Mouse (Mus musculus) heart, postnatal 14 days (tissue): Measurements from ENCODE around the gene Gm20820. TPM values are rescaled to one million over a fixed set of nuclear protein-coding genes. Genes with fewer than 3 reads are reported as not detected.
"Not testable (repeated sequence)": the region's sequence is repeated elsewhere in the genome, so short reads cannot be mapped to it uniquely, and the experiment has no call there.

ENCODE experiments used
- DNase-seq, 2 experiments: peaks; one replicate each; pipeline ENCODE4 v3.0.0; 2021 to 2022
- intact Hi-C: fragments of 180-260 bp; cut with DNase I; formaldehyde crosslinking; loops from one replicate; pipeline ENCODE4 v1.15.1; 2025
- long read RNA-seq, 2 experiments: library from polyadenylated mRNA; stranded (forward); transcript quantifications; one replicate each; pipeline ENCODE4 v2.0.0; 2021
- total RNA-seq, 2 experiments: library from RNA; stranded (reverse); gene quantifications; 2 replicates each; pipeline ENCODE4 v1.2.3; 2021

The Gm20820 gene
- total RNA-seq, result not detected
- long read RNA-seq, experiment 1, result 0 reads
- long read RNA-seq, experiment 2, result 0 reads

- DNase-seq, intact Hi-C loops: not testable (repeated sequence)
Observed at GRCm38 (mm10) chrY:86061472-86061871, at the start of gene Gm20820. Gene Gm20820 (plus strand): TSS chrY:86061772.
